Mouse (Mus musculus) heart, adult 2 months (tissue): ENCODE data around the gene Arl5c.

Experiments used
- CTCF ChIP-seq: fragments of 200-600 bp; IDR thresholded peaks from 2 replicates; pipeline ENCODE4 v1.8.1; 2022; ENCODE audit warnings: antibody characterized with exemption, mild to moderate bottlenecking, moderate library complexity
- EP300 ChIP-seq: fragments of 200-500 bp; IDR thresholded peaks from 2 replicates; pipeline ENCODE4 v1.6.1; 2011; ENCODE audit warnings: low read depth, low read length, control low read depth; ENCODE audit not compliant: insufficient read depth

- peak; percentile 91 for TF ChIP-seq CTCF
- peak; percentile 98 for TF ChIP-seq EP300
Measured at GRCm38 (mm10) chr11:97987551-97988526, 8.1 kb downstream of the Arl5c start.
